Mouse (Mus musculus) liver, embryonic 11.5 days (tissue): ENCODE measurements at regions not wholly inside any gene's neighbourhood (a gene's known extent, or its start where the extent isn't known, plus 50 kb on each side); places are given as distances from the start of the nearest gene placed in this dataset.
A peak's percentile ranks its signal among the peaks of the same experiment; 100 is the strongest.
"Not testable (repeated sequence)": the region's sequence is repeated elsewhere in the genome, so short reads cannot be mapped to it uniquely, and the experiment has no call there.

Experiments used
- ATAC-seq: fragments of 200-750 bp; cut with Nextera tagmentation; replicated peaks from 2 replicates; pipeline ENCODE4 v1.8.0; 2017; ENCODE audit warnings: moderate number of reproducible peaks, mild to moderate bottlenecking, moderate TSS enrichment, moderate library complexity; ENCODE audit not compliant: low FRiP score
- DNase-seq: peaks from one replicate; pipeline ENCODE4 v3.0.0-alpha.2; 2017; ENCODE audit warnings: low spot score
- H3K27ac ChIP-seq: fragments of 300-500 bp; sonication (generic); 2 replicates; pipeline ENCODE4 v1.5.1; 2014; ENCODE audit warnings: mild to moderate bottlenecking, low read depth, low read length, control low read depth
- H3K27me3 ChIP-seq: fragments of 300-500 bp; sonication (generic); replicated peaks from 2 replicates; pipeline ENCODE4 v1.6.1; 2014; ENCODE audit warnings: low read length, mixed read lengths; ENCODE audit not compliant: control insufficient read depth, insufficient read depth
- H3K36me3 ChIP-seq: fragments of 300-500 bp; sonication (generic); 2 replicates; pipeline ENCODE4 v1.6.1; 2014; ENCODE audit warnings: mild to moderate bottlenecking, low read length, moderate library complexity, mixed read lengths; ENCODE audit not compliant: control insufficient read depth, insufficient read depth
- H3K4me1 ChIP-seq: fragments of 300-500 bp; sonication (generic); replicated peaks from 2 replicates; pipeline ENCODE4 v1.6.1; 2014; ENCODE audit warnings: low read length, mixed read lengths; ENCODE audit not compliant: control insufficient read depth, insufficient read depth
- H3K4me2 ChIP-seq: fragments of 300-500 bp; sonication (generic); 2 replicates; pipeline ENCODE4 v1.6.1; 2014; ENCODE audit warnings: mild to moderate bottlenecking, control low read depth, moderate library complexity
- H3K4me3 ChIP-seq: fragments of 300-500 bp; sonication (generic); 2 replicates; pipeline ENCODE4 v1.5.1; 2014; ENCODE audit warnings: low read depth, low read length, control low read depth
- H3K9ac ChIP-seq: fragments of 300-500 bp; sonication (generic); 2 replicates; pipeline ENCODE4 v1.6.1; 2014; ENCODE audit warnings: low read depth, low read length, control low read depth
- H3K9me3 ChIP-seq: fragments of 300-500 bp; sonication (generic); 2 replicates; pipeline ENCODE4 v1.6.1; 2016; ENCODE audit warnings: low read length, inconsistent platforms, mixed read lengths; ENCODE audit not compliant: control insufficient read depth
- WGBS: fragments of 180-500 bp; shearing (Covaris S2); extraction: QIAGEN DNeasy Blood & Tissue Kit; methylation state at CpG from one replicate; pipeline ENCODE4 v1.1.7; 2014; 5-methylcytosine and 5-hydroxymethylcytosine counted together

DNA sequence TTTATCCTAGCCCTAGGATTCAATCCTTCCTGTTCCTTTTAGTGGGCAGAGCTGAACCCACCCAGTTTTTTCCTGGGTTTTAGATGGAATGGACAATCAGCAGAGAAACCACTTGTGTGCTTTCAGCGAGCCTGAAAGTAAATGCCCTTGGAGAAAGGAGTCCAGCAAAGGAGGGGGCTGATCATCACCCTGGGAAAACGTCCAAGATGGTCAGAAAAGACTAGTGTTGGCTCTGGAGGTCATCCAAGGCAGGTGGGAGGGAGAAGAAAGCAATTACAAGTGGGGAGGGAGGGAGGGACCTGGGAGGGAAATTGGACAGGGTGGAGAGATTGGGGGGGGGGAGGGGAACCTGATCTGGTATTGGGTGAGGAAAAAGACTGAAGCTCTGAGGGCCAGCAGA lies 55.6 kb upstream of the Zfp366 start:
- ATAC-seq (no peak), DNase-seq (no peak)
- no peaks in the 10 kb centered on the region for H3K9me3 ChIP-seq
- 42% methylated on average over 2 of the region's 2 CpGs for WGBS
- no peak overlapping the region for H3K27ac ChIP-seq
- H3K4me2 ChIP-seq: no peak overlapping the region
- H3K4me1 ChIP-seq: no peaks in the 10 kb centered on the region
- no peaks in the 10 kb centered on the region for H3K36me3 ChIP-seq
- H3K4me3 ChIP-seq: no peak overlapping the region
- H3K27me3 ChIP-seq: no peaks in the 10 kb centered on the region
- H3K9ac ChIP-seq: no peak overlapping the region

DNA sequence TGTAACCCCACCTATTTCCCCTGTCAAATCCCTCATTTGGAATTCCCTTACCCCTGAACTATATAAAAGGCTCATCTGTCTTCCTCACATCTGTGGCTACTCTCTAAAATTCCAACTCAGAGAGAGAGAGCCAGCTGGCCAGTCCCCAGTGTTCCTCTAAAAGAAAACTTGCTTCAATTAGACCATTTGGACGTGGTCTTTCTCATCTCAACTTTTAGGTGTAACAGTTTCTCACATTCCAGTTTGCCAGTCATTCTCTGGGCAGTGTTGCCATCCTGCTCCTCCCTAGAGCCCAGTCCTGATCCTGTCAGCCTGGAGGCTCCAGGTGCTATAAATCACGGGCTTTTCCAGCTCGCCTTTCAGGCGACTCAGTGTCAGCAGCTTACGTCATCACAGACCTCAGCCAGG lies 56.3 kb upstream of the Zfp366 start:
- no peak overlapping the region for H3K9ac ChIP-seq
- DNase-seq: no peak
- ATAC-seq: no peak
- no peaks in the 10 kb centered on the region for H3K27me3 ChIP-seq
- H3K27ac ChIP-seq: no peak overlapping the region
- no peak overlapping the region for H3K4me2 ChIP-seq
- H3K9me3 ChIP-seq: no peaks in the 10 kb centered on the region
- H3K4me1 ChIP-seq: peaks cover 6% of the 10 kb centered on the region
- WGBS: 65% methylated on average over 5 of the region's 5 CpGs
- no peak overlapping the region for H3K4me3 ChIP-seq
- H3K36me3 ChIP-seq: no peaks in the 10 kb centered on the region

DNA sequence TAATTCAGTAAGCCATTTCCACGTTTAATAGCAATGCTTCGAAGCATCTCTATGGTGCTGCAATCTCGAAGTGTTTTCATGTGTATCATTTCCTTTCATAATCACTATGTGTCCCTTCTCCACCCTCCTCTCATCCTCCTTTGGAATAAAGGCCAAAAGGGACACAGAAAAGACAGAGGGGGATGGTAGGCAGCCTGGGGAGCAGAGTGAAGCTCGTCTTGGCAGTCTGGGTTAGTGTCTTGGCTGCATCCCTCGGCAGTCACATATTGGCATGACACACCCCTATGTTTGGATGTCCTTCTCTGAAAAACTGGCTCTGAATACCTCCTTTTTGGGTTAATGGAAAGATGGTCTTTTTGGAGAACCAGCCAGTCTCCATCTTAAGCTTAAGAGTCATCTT lies 56.9 kb upstream of the Zfp366 start:
- Histone ChIP-seq H3K36me3 (no peaks in the 10 kb centered on the region), H3K27ac (no peak overlapping the region), H3K9me3 (no peaks in the 10 kb centered on the region), H3K4me3 (no peak overlapping the region), H3K9ac (no peak overlapping the region), H3K4me1 (peaks cover 6% of the 10 kb centered on the region), H3K27me3 (no peaks in the 10 kb centered on the region), H3K4me2 (no peak overlapping the region)
- no peak for DNase-seq
- 82% methylated on average over 5 of the region's 5 CpGs for WGBS
- no peak for ATAC-seq

DNA sequence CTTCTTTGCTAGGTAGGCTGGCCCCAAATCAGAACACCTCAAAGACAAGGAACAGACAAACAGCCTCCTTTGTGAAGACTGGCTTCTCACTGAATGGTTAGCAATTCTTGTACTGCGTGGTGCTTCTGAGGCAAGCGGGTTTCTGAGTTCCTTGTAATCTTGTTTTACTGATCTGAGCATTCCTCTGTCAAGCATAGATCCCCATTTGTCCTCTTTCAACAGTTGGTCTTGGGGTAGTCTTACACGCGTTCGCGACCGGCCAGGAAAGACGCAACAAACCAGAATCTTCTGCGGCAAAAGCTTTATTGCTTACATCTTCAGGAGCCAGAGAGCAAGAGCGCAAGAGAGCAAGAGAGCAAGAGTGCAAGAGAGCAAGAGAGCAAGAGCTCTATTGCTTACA lies 57.7 kb upstream of the Zfp366 start:
- not testable (repeated sequence) for H3K27ac ChIP-seq, H3K36me3 ChIP-seq, H3K27me3 ChIP-seq, H3K4me1 ChIP-seq, H3K9me3 ChIP-seq, H3K9ac ChIP-seq, DNase-seq, H3K4me3 ChIP-seq, ATAC-seq, H3K4me2 ChIP-seq
- 93% methylated on average over 10 of the region's 10 CpGs for whole genome bisulfite sequencing

DNA sequence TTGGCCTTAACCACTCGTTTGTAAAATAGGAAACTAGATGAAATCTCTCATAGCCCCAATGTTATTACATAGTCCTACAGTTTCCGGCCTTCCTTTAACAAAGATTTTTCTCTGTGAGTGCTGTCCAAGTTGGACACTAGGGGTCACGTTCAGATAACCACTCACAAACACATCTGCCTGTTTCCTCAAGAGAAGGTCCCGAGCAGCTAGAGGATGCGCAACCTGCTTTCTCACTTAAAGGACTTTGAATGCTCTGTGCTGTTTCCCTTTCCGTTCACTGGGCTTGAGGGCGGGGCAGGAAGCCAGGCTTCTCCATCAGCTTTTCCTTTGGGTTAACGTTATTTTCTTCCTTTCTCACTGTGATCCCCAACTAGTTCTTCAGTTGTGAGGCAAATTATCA lies 58.1 kb upstream of the Zfp366 start:
- H3K4me1 ChIP-seq: peaks cover 6% of the 10 kb centered on the region
- no peak overlapping the region for H3K9ac ChIP-seq
- H3K9me3 ChIP-seq: no peaks in the 10 kb centered on the region
- no peaks in the 10 kb centered on the region for H3K27me3 ChIP-seq
- 73% methylated on average over 8 of the region's 8 CpGs for WGBS
- H3K4me2 ChIP-seq: no peak overlapping the region
- ATAC-seq (no peak), DNase-seq (no peak)
- no peak overlapping the region for H3K4me3 ChIP-seq
- no peak overlapping the region for H3K27ac ChIP-seq
- H3K36me3 ChIP-seq: no peaks in the 10 kb centered on the region

DNA sequence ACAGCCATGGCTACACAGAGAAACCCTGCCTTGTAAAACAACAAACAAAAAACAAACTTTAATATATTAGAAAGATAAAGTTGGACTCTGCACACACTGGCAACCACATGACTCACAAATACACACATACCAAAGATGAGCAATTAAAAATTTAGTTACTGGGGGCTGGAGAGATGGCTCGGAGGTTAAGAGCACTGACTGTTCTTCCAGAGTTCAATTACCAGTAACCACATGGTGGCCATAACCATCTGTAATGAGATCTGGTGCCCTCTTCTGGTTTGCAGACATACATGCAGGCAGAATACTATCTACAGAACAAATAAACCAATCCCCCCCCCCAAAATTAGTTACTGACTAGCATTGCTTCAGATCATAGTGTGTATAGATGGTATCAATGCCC lies 58.7 kb upstream of the Zfp366 start:
- DNase-seq (no peak), ATAC-seq (no peak)
- no peaks in the 10 kb centered on the region for H3K9me3 ChIP-seq
- no peaks in the 10 kb centered on the region for H3K36me3 ChIP-seq
- no peak overlapping the region for H3K4me3 ChIP-seq
- WGBS: 49% methylated on average over 1 of the region's 1 CpGs
- no peak overlapping the region for H3K4me2 ChIP-seq
- H3K27me3 ChIP-seq: no peaks in the 10 kb centered on the region
- no peak overlapping the region for H3K9ac ChIP-seq
- peaks cover 6% of the 10 kb centered on the region for H3K4me1 ChIP-seq
- H3K27ac ChIP-seq: no peak overlapping the region

DNA sequence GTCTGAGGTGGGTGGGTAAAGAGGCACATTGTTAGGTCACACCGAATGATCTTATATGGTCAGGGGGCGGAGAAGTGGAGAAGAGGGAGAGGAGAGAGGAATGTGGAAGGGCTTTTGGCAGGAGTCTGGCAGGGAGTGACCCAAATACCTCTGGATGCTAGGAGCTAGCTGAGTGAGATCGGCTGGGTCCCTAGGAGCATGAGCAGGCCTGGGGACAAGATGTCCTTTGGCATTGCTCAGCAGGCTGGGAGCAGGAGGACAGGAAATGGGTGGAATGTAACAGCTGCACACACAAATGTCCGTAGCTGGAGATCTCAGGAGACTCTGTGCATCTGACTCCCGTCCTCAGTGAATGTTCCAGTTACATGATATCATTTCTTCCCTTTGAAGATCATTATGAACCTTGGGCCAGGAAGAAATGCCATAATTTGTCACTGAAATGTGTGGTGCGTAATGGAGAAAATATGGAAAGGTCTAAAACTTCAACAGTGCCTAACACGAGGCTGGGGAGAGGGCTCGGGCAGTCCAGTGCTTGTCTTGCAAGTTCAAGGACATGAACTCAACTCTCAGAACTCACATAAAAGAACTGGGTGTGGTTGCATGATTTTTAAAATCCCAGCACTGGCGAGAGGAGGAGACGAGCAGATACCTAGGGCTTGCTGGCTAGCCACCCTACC lies 59.6 kb upstream of the Zfp366 start:
- ATAC-seq (no peak), DNase-seq (no peak)
- no peak overlapping the region for H3K27ac ChIP-seq
- WGBS: 71% methylated on average over 10 of the region's 10 CpGs
- H3K27me3 ChIP-seq: no peaks in the 10 kb centered on the region
- no peaks in the 10 kb centered on the region for H3K9me3 ChIP-seq
- H3K4me1 ChIP-seq: peaks cover 6% of the 10 kb centered on the region
- no peak overlapping the region for H3K4me3 ChIP-seq
- H3K9ac ChIP-seq: no peak overlapping the region
- H3K36me3 ChIP-seq: no peaks in the 10 kb centered on the region
- no peak overlapping the region for H3K4me2 ChIP-seq

DNA sequence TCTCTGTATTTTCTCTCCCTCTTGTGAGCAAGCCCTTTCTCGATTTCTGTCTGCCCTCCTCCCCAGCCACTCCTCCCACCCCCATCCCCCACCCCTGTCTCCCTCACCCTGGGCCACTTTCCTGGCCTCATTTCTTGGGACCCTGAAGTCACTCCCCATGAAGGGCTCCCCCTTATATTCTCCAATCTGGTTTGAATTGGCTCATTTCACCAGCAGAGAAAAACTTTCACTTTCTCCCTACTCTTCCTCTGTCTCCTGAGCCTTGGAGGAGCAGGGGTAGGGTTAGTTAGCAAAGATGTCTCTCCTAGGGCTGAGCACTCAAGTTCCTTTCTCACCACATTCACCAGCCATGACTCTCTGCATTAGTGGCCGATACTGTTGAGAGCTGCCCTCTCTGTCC lies 60.5 kb upstream of the Zfp366 start:
- Histone ChIP-seq H3K4me3 (no peak overlapping the region), H3K4me2 (no peak overlapping the region), H3K36me3 (no peaks in the 10 kb centered on the region), H3K9me3 (no peaks in the 10 kb centered on the region), H3K27ac (no peak overlapping the region), H3K9ac (no peak overlapping the region), H3K27me3 (no peaks in the 10 kb centered on the region), H3K4me1 (peaks cover 6% of the 10 kb centered on the region)
- no peak for DNase-seq
- ATAC-seq: no peak
- 46% methylated on average over 2 of the region's 2 CpGs for WGBS

DNA sequence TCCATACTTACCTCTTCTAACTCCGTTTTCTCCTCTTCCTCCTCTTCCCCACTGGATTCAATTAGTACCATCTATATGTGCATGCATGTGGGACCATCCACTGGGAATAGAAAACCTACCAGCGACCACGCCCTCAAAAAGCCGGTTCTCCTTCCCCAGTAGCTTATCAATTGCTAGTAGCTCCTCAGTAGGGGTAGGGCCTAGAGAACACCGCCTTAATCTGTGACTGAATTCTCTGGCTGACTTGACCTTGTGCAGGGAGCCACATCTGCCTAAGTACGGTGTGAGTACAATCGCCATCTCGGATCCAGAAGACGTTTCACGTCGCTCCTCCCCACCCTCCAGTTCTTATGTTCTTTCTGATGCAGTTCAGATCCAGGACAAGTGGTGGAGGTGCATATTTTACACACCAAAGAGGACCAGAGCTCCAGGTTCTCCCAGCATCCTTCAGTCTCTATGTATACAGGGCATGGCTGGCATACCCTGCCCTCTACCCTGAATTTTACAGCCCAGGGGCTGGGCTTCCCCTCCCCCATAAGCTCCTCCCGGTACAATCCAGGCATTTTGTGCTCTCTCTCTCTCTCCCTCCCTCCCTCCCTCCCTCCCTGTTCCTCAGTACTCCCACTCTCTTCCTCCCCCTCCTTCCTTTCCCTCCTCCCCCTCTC lies 61.0 kb upstream of the Zfp366 start:
- H3K4me2 ChIP-seq: no peak overlapping the region
- H3K9me3 ChIP-seq: no peaks in the 10 kb centered on the region
- H3K4me3 ChIP-seq: no peak overlapping the region
- ATAC-seq: peak; percentile 66
- no peaks in the 10 kb centered on the region for H3K36me3 ChIP-seq
- H3K9ac ChIP-seq: no peak overlapping the region
- H3K27me3 ChIP-seq: no peaks in the 10 kb centered on the region
- H3K4me1 ChIP-seq: peaks cover 6% of the 10 kb centered on the region
- no peak overlapping the region for H3K27ac ChIP-seq
- 66% methylated on average over 12 of the region's 12 CpGs for WGBS
- no peak for DNase-seq
